Mouse (Mus musculus): Measurements from ENCODE around the gene Tead3. TPM values are rescaled to one million over a fixed set of nuclear protein-coding genes. Genes with fewer than 3 reads are reported as not detected.
A peak's percentile ranks its signal among the peaks of the same experiment; 100 is the strongest.

Tead3 gene
- 21.5 TPM for polyA plus RNA-seq (2012; fragmentation: generic; extraction: Trizol)
- long read RNA-seq, experiment 1, partial matches to known transcripts = 1 of 1 reads
- long read RNA-seq, experiment 1, other reads (novel, unspliced or antisense) = 0 of 1 reads
- long read RNA-seq, experiment 2, partial matches to known transcripts = 4 of 13 reads
- long read RNA-seq, experiment 2, other reads (novel, unspliced or antisense) = 9 of 13 reads

DNA sequence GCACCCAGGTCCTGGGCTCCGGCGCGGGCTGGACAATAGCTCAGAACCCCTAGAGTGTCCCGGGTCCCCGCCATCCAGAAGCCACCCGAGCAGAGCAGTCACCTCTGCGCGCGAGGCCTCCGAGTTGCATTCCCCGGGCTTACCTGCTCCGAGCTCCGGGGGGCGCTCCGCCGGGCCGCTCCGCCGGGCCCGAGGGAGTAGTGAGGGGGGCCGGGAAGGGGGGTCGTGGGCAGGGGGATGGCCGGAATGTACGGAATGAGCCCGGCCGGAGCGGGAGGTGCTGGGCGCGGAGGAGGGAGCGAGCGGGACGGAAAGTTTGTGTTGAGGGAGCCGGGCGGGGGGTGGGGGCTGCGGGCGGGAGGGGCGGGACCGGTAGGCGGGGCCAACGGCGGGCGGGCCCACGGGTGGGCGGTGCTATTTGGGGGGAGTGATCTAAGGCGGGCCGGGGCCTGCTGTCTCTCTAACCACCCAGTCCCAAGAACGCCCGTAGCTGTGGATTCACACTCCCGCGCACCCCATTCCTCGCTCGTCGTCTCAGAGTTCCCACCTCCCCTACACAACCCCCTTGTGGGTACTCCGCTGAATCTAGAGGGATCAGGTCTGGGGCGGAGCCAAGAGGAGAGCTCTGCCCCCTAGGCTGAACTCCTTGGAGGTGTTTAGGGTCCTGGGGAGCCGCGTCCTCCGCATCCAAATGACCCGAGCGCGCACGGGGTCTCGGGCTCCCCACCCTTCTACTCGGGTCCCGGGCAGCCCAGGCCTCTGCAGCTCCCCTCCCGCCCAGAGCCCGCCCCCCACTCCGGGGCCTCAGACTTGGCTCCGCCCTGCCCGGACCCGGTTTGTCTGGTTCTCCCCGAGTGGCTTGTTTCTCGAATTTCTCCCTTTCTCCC, at the start of gene Tead3:
Gene Tead3, minus strand, starts transcription at position 352 of the 887 bp plus-strand sequence.
- H3K79me3 ChIP-seq (ENCODE audit: low read depth) = peaks cover 29% of the 10 kb centered on the region
- H3K4me3 ChIP-seq (ENCODE audit: insufficient read depth, poor library complexity, severe bottlenecking) = peak within 1 kb of the TSS; percentile 61
- TF ChIP-seq MYOG (IDR thresholded peaks at IDR 0.05; ENCODE audit: control insufficient read depth, extremely low read depth, insufficient read length) (no peak), MAX (IDR thresholded peaks at IDR 0.05) (no peak), FOSL1 (IDR thresholded peaks at IDR 0.05; ENCODE audit: insufficient read depth, low read length, poor library complexity, severe bottlenecking) (no peak), CEBPB (IDR thresholded peaks at IDR 0.05; ENCODE audit: low read depth) (no peak), MYOD1 (IDR thresholded peaks at IDR 0.05; ENCODE audit: control insufficient read depth, insufficient read length, low read depth) (no peak), USF1 (IDR thresholded peaks at IDR 0.05; ENCODE audit: low read depth) (no peak), CTCF (IDR thresholded peaks at IDR 0.05; ENCODE audit: control insufficient read depth, insufficient read depth, insufficient read length) (no peak)
- H3K79me2 ChIP-seq (ENCODE audit: control insufficient read depth, insufficient read depth) = peaks cover 46% of the 10 kb centered on the region
- H3K36me3 ChIP-seq (ENCODE audit: control insufficient read depth, insufficient read depth) = no peaks in the 10 kb centered on the region
- peak within 1 kb of the TSS; percentile 72 for H3ac ChIP-seq (ENCODE audit: control insufficient read depth, insufficient read length, low read depth)
- no peaks in the 10 kb centered on the region for H3K27me3 ChIP-seq (ENCODE audit: control insufficient read depth, insufficient read depth, insufficient read length)

DNA sequence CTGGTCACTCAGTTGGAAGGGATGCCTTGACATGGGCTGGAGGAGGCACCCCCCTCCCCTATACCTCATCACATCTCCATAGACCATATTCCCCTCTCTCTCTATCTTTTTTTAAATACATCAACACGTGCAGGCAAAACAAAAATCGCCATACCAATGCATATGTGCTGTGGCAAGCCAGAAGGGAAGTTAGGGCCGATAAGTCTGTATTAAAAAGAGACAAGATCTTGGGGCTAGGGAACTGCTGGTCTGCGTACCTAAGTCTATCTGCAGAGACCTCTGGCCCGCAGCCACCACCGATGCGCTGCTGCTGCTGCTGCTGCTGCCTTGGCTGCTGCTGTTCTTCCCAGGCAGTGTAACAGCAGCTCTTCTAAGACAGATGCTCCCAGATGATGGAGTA, 44.4 kb upstream of the Tead3 start:
- Histone ChIP-seq H3ac (ENCODE audit: control insufficient read depth, insufficient read length, low read depth) (no peak overlapping the region), H3K79me3 (ENCODE audit: low read depth) (no peaks in the 10 kb centered on the region), H3K36me3 (ENCODE audit: control insufficient read depth, insufficient read depth) (peaks cover 14% of the 10 kb centered on the region), H3K79me2 (ENCODE audit: control insufficient read depth, insufficient read depth) (no peaks in the 10 kb centered on the region), H3K4me3 (ENCODE audit: insufficient read depth, poor library complexity, severe bottlenecking) (no peak overlapping the region), H3K27me3 (ENCODE audit: control insufficient read depth, insufficient read depth, insufficient read length) (no peaks in the 10 kb centered on the region)
- no peak for TF ChIP-seq MYOD1 (IDR thresholded peaks at IDR 0.05; ENCODE audit: control insufficient read depth, insufficient read length, low read depth)
- no peak for TF ChIP-seq MAX (IDR thresholded peaks at IDR 0.05)
- TF ChIP-seq USF1 (IDR thresholded peaks at IDR 0.05; ENCODE audit: low read depth) = no peak
- TF ChIP-seq MYOG (IDR thresholded peaks at IDR 0.05; ENCODE audit: control insufficient read depth, extremely low read depth, insufficient read length) = no peak
- TF ChIP-seq CEBPB (IDR thresholded peaks at IDR 0.05; ENCODE audit: low read depth) = no peak
- no peak for TF ChIP-seq CTCF (IDR thresholded peaks at IDR 0.05; ENCODE audit: control insufficient read depth, insufficient read depth, insufficient read length)
- no peak for TF ChIP-seq FOSL1 (IDR thresholded peaks at IDR 0.05; ENCODE audit: insufficient read depth, low read length, poor library complexity, severe bottlenecking)

DNA sequence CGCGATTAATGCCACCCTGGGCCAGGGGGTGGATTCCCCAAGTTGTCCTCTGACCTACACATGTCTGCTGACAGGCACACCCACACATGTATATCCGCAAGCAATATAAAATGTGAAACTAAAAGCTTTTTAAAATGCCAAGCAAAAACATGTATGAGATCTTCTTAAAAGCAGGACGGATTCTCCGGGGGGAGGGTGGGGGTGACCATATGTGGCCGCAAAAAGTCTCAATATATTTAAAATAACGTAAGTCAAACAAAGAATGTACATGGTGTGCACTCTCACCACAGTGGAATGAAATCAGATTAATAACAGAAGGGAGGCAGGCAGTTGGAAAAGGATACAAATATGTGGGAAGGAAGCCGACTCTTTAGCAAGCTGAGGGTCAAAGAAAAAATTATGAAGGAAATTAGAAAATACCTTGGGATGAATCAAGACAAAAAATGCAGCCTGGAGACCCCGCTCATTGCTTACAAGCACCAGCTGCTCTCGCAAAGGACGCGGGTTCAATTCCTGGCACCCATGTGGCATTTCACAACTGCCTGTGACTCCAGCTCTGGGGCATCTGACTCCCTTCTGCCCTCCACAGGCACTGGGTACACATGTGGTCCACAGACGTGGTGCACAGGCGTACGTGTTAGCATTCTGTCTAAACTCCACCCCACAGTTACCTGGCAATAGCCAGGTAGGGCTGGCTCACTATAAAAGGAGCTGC, 43.6 kb upstream of the Tead3 start:
- H3K36me3 ChIP-seq (ENCODE audit: control insufficient read depth, insufficient read depth) = peaks cover 10% of the 10 kb centered on the region
- H3K27me3 ChIP-seq (ENCODE audit: control insufficient read depth, insufficient read depth, insufficient read length) = no peaks in the 10 kb centered on the region
- no peaks in the 10 kb centered on the region for H3K79me2 ChIP-seq (ENCODE audit: control insufficient read depth, insufficient read depth)
- H3ac ChIP-seq (ENCODE audit: control insufficient read depth, insufficient read length, low read depth) = no peak overlapping the region
- TF ChIP-seq MAX (IDR thresholded peaks at IDR 0.05) (no peak), FOSL1 (IDR thresholded peaks at IDR 0.05; ENCODE audit: insufficient read depth, low read length, poor library complexity, severe bottlenecking) (no peak), MYOD1 (IDR thresholded peaks at IDR 0.05; ENCODE audit: control insufficient read depth, insufficient read length, low read depth) (no peak)
- no peaks in the 10 kb centered on the region for H3K79me3 ChIP-seq (ENCODE audit: low read depth)
- H3K4me3 ChIP-seq (ENCODE audit: insufficient read depth, poor library complexity, severe bottlenecking) = no peak overlapping the region

DNA sequence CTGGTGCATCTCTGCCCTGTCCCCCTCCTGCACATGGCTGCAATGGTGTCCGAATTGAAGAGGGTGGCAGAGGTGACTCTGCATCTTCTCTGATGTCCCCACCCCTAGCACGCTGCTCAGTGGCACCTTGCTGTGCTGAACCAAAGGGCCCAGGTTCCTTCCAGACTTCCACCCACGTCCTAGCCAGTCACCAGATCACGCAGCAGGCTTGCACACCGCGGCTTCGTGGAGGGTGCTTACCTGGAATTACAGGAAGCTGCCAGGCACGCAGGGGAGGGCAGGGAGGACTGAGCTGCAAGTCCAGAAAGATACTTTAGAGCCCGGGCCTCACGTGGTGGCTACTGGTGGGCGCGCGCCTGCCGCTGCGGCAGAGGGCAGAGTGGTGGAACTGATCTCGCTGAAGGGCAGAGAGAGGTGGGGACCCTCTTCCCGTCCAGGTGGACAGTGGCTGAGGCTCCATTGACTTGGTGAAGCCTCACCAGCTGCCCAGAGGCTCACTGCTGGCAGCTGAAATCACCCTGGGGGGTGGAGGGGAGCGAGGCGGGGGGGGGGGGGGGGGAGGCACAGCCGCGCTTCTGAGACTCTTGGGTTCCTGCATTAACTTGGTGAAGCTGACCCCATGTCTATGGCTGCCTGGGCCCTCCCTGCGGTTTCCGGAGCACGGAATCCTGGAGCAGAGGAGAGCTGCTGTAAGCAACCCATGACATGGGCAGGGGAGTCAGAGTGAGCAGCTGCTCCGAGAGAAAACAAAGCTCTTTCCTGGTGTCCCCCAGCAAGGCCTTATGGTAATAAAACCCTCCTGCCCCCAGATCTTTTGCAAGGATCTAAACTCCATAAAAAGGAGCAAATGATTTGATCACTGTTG, 41.2 kb upstream of the Tead3 start:
- Histone ChIP-seq H3K36me3 (ENCODE audit: control insufficient read depth, insufficient read depth) (no peaks in the 10 kb centered on the region), H3K79me3 (ENCODE audit: low read depth) (no peaks in the 10 kb centered on the region), H3K27me3 (ENCODE audit: control insufficient read depth, insufficient read depth, insufficient read length) (no peaks in the 10 kb centered on the region), H3K4me3 (ENCODE audit: insufficient read depth, poor library complexity, severe bottlenecking) (no peak overlapping the region), H3ac (ENCODE audit: control insufficient read depth, insufficient read length, low read depth) (no peak overlapping the region), H3K79me2 (ENCODE audit: control insufficient read depth, insufficient read depth) (no peaks in the 10 kb centered on the region)
- TF ChIP-seq MYOD1 (IDR thresholded peaks at IDR 0.05; ENCODE audit: control insufficient read depth, insufficient read length, low read depth) (no peak), CEBPB (IDR thresholded peaks at IDR 0.05; ENCODE audit: low read depth) (no peak), MYOG (IDR thresholded peaks at IDR 0.05; ENCODE audit: control insufficient read depth, extremely low read depth, insufficient read length) (no peak), USF1 (IDR thresholded peaks at IDR 0.05; ENCODE audit: low read depth) (no peak), CTCF (IDR thresholded peaks at IDR 0.05; ENCODE audit: control insufficient read depth, insufficient read depth, insufficient read length) (no peak), MAX (IDR thresholded peaks at IDR 0.05) (no peak), FOSL1 (IDR thresholded peaks at IDR 0.05; ENCODE audit: insufficient read depth, low read length, poor library complexity, severe bottlenecking) (no peak)

DNA sequence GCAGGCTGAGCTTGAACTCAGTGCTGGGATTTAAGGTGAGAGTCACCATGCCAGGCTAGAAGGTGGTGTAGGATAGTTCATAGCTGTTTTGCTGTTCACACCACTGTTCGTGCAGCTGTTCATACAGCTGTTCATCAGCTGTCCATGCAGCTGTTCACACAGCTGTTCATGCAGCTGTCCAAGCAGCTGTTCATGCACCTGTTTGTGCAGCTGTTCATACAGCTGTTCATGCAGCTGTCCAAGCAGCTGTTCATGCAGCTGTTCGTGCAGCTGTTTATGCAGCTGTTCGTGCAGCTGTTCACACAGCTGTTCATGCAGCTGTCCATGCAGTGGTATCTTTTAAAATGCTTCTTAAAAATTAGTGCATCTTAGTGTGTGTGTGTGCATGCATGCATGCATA, 37.9 kb upstream of the Tead3 start:
- no peaks in the 10 kb centered on the region for H3K36me3 ChIP-seq (ENCODE audit: control insufficient read depth, insufficient read depth)
- H3K27me3 ChIP-seq (ENCODE audit: control insufficient read depth, insufficient read depth, insufficient read length) = no peaks in the 10 kb centered on the region
- TF ChIP-seq CTCF (IDR thresholded peaks at IDR 0.05; ENCODE audit: control insufficient read depth, insufficient read depth, insufficient read length) (no peak), MYOD1 (IDR thresholded peaks at IDR 0.05; ENCODE audit: control insufficient read depth, insufficient read length, low read depth) (peak; percentile 99)
- no peaks in the 10 kb centered on the region for H3K79me2 ChIP-seq (ENCODE audit: control insufficient read depth, insufficient read depth)
- H3K79me3 ChIP-seq (ENCODE audit: low read depth) = no peaks in the 10 kb centered on the region
- no peak overlapping the region for H3K4me3 ChIP-seq (ENCODE audit: insufficient read depth, poor library complexity, severe bottlenecking)
- H3ac ChIP-seq (ENCODE audit: control insufficient read depth, insufficient read length, low read depth) = no peak overlapping the region

Data from C2C12 (cell line).